ENCODE assay signal across 10 mouse cellular contexts in genomic region chr2:164725895-164726619, GRCm38 (mm10). TPM values are rescaled to one million over a fixed set of nuclear protein-coding genes. Genes with fewer than 3 reads are reported as not detected.
A peak's percentile ranks its signal among the peaks of the same experiment; 100 is the strongest.
DNase-seq lines count a peak whose midpoint lies in the region; ATAC-seq and TF ChIP-seq lines count a peak whose summit lies in the region.
"Had no signal": no experiment of that assay in that cellular context is flagged by ENCODE, and none has a peak within 500 bp of the region (broad histone marks: within the 10 kb centered on the region; RNA-seq: fewer than 3 reads in every experiment).

No protein-coding gene starts in this region.

- no peak overlapping the region for H3K4me2 ChIP-seq in embryonic facial prominence, embryonic 14.5 days (ENCODE audit: low read depth, low read length)
- H3K4me2 ChIP-seq: limb, embryonic 12.5 days had no signal

- DNase-seq in adrenal gland, adult (ENCODE audit: inconsistent age in 2 of 2, low spot score in 1 of 2), result peak; percentile 55 to 86
- no peak for DNase-seq in adrenal gland, adult 8-10 months
- DNase-seq in adrenal gland, postnatal 10 days, result peak; percentile 82
- DNase-seq in embryonic facial prominence, embryonic 14.5 days (ENCODE audit: low spot score), result peak; percentile 84
- peak; percentile 68 for DNase-seq in induced T-regulatory cell, adult 2 months (ENCODE audit: low read depth)
- peak; percentile 56 to 58 for DNase-seq in left cerebral cortex, adult 2 months (ENCODE audit: extremely low spot score in 1 of 2, low spot score in 2 of 2)
- peak; percentile 68 to 85 for DNase-seq in spleen, postnatal 10 days (ENCODE audit: low spot score in 2 of 2)

- no peak overlapping the region for H3K27ac ChIP-seq in embryonic facial prominence, embryonic 14.5 days (replicated peaks; ENCODE audit: low read depth, low read length)
- no peak overlapping the region for H3K27ac ChIP-seq in left cerebral cortex, adult 2 months
- H3K27ac ChIP-seq: limb, embryonic 12.5 days had no signal

- H3K36me3 ChIP-seq in embryonic facial prominence, embryonic 14.5 days (ENCODE audit: control insufficient read depth, insufficient read depth, low read length), result no peaks in the 10 kb centered on the region
- H3K36me3 ChIP-seq: limb, embryonic 12.5 days had no signal

- no peak overlapping the region for H3K4me3 ChIP-seq in embryonic facial prominence, embryonic 14.5 days (ENCODE audit: low read depth, low read length)
- no peak overlapping the region for H3K4me3 ChIP-seq in left cerebral cortex, adult 2 months
- H3K4me3 ChIP-seq: limb, embryonic 12.5 days had no signal

- H3K9me3 ChIP-seq in embryonic facial prominence, embryonic 14.5 days (ENCODE audit: control insufficient read depth, low read length), result 0 out of 2 replicates have a peak, but pooled peaks cover 3% of the 10 kb centered on the region

- peak; percentile 44; the same call in 1 of the 2 replicates for ATAC-seq in embryonic facial prominence, embryonic 14.5 days (ENCODE audit: low read depth)
- ATAC-seq in megakaryocyte progenitor cell, adult 5-6 weeks (replicated peaks; ENCODE audit: poor library complexity), result peak; percentile 80

- 15% methylated on average over 5 of the region's 6 CpGs for WGBS in embryonic facial prominence, embryonic 14.5 days

- no peak overlapping the region for H3K9ac ChIP-seq in embryonic facial prominence, embryonic 14.5 days (ENCODE audit: low read depth, low read length)
- H3K9ac ChIP-seq: limb, embryonic 12.5 days had no signal

- no peaks in the 10 kb centered on the region for H3K27me3 ChIP-seq in embryonic facial prominence, embryonic 14.5 days (replicated peaks; ENCODE audit: control insufficient read depth, insufficient read depth, low read length)

- H3K4me1 ChIP-seq in embryonic facial prominence, embryonic 14.5 days (ENCODE audit: control insufficient read depth, insufficient read depth, low read length), result no peaks in the 10 kb centered on the region
- H3K4me1 ChIP-seq: limb, embryonic 12.5 days had no signal

- intact Hi-C loops in left cerebral cortex, adult 2 months (cut with DNase I), result loop anchor here (1.0 to 10.0 kb wide), 3 partner anchors 47 to 311 kb away; no protein-coding TSS in a partner anchor

- peak; percentile 95 for TF ChIP-seq CTCF in left cerebral cortex, adult 2 months (IDR thresholded peaks at IDR 0.05)

RNA-seq across cellular contexts. Expression of gene Spint5, which starts 11.0 kb away (rescaled TPM):
- not detected for total RNA-seq in adrenal gland, adult 8-10 months (2022)
- not detected for total RNA-seq in adrenal gland, postnatal 10 days (2021)
- polyA plus RNA-seq in embryonic facial prominence, embryonic 14.5 days (2014; fragmentation: Nextera tagmentation; extraction: Ambion mirVana), result not detected in 2 replicates
- not detected for total RNA-seq in left cerebral cortex, adult 2 months (2021)
- total RNA-seq in megakaryocyte progenitor cell, adult 5-6 weeks (2015), result not detected in 2 replicates
- not detected in 2 replicates for total RNA-seq in megakaryocyte progenitor cell, adult 5-6 weeks (2017)
- polyA plus RNA-seq: C2C12; limb, embryonic 12.5 days had no signal

RNA-seq across cellular contexts. Expression of gene Wfdc3, which starts 19.7 kb away (rescaled TPM):
- under 1 TPM; 0.31 to 0.71 (median 0.49) TPM for total RNA-seq in adrenal gland, adult 8-10 months (2022)
- under 1 TPM; 0.54 to 0.70 TPM for total RNA-seq in adrenal gland, postnatal 10 days (2021)
- 0.53 and 1.1 TPM in 2 replicates for polyA plus RNA-seq in embryonic facial prominence, embryonic 14.5 days (2014; fragmentation: Nextera tagmentation; extraction: Ambion mirVana)
- total RNA-seq in left cerebral cortex, adult 2 months (2021), result 1 to 10 TPM; 1.4 to 1.6 TPM
- total RNA-seq in megakaryocyte progenitor cell, adult 5-6 weeks (2015), result 0.20 and 0.29 TPM in 2 replicates
- 0.41 TPM in 1 of 2 replicates, not detected in the other for total RNA-seq in megakaryocyte progenitor cell, adult 5-6 weeks (2017)

RNA-seq across cellular contexts. Expression of gene Dnttip1, which starts 19.7 kb away (rescaled TPM):
- total RNA-seq in adrenal gland, adult 8-10 months (2022), result 10 to 100 TPM; 35.2 to 52.1 (median 46.1) TPM
- 10 to 100 TPM; 39.1 to 42.1 TPM for total RNA-seq in adrenal gland, postnatal 10 days (2021)
- 60.9 and 63.0 TPM in 2 replicates for polyA plus RNA-seq in embryonic facial prominence, embryonic 14.5 days (2014; fragmentation: Nextera tagmentation; extraction: Ambion mirVana)
- total RNA-seq in left cerebral cortex, adult 2 months (2021), result 10 to 100 TPM; 37.6 to 37.9 TPM
- total RNA-seq in megakaryocyte progenitor cell, adult 5-6 weeks (2015), result 24.1 and 31.3 TPM in 2 replicates
- total RNA-seq in megakaryocyte progenitor cell, adult 5-6 weeks (2017), result 32.0 and 38.4 TPM in 2 replicates

RNA-seq across cellular contexts. Expression of gene Spint4, which starts 27.8 kb away (rescaled TPM):
- total RNA-seq in adrenal gland, adult 8-10 months (2022), result not detected
- total RNA-seq in adrenal gland, postnatal 10 days (2021), result not detected
- not detected in 2 replicates for polyA plus RNA-seq in embryonic facial prominence, embryonic 14.5 days (2014; fragmentation: Nextera tagmentation; extraction: Ambion mirVana)
- not detected for total RNA-seq in left cerebral cortex, adult 2 months (2021)
- not detected in 2 replicates for total RNA-seq in megakaryocyte progenitor cell, adult 5-6 weeks (2015)
- not detected in 2 replicates for total RNA-seq in megakaryocyte progenitor cell, adult 5-6 weeks (2017)
- polyA plus RNA-seq: C2C12; limb, embryonic 12.5 days had no signal

RNA-seq across cellular contexts. Expression of gene Wfdc13, which starts 41.1 kb away (rescaled TPM):
- not detected for total RNA-seq in adrenal gland, adult 8-10 months (2022)
- not detected for total RNA-seq in adrenal gland, postnatal 10 days (2021)
- polyA plus RNA-seq in embryonic facial prominence, embryonic 14.5 days (2014; fragmentation: Nextera tagmentation; extraction: Ambion mirVana), result 0.21 TPM in 1 of 2 replicates, not detected in the other
- not detected for total RNA-seq in left cerebral cortex, adult 2 months (2021)
- not detected in 2 replicates for total RNA-seq in megakaryocyte progenitor cell, adult 5-6 weeks (2015)
- total RNA-seq in megakaryocyte progenitor cell, adult 5-6 weeks (2017), result not detected in 2 replicates
- polyA plus RNA-seq: C2C12; limb, embryonic 12.5 days had no signal
